Mouse (Mus musculus): ENCODE measurements around the gene Smarca5. TPM values are rescaled to one million over a fixed set of nuclear protein-coding genes. Genes with fewer than 3 reads are reported as not detected.

Gene Smarca5
- polyA plus RNA-seq, 1 experiment from 2014 or later: 82.3 TPM

GRCm38 (mm10) chr8:80738388-80739154 is 726 bp downstream of the Smarca5 start:
- H3K27me3 ChIP-seq (ENCODE audit: insufficient read depth, poor library complexity, severe bottlenecking): no peaks in the 10 kb centered on the region
- peaks cover 27% of the 10 kb centered on the region for H3K36me3 ChIP-seq
- H3K4me3 ChIP-seq: peak overlapping the region; percentile 91
- peak; percentile 77 for DNase-seq (ENCODE audit: low spot score)
- H3K27ac ChIP-seq: peak overlapping the region; percentile 98
- H3K9me3 ChIP-seq: no peaks in the 10 kb centered on the region
- peaks cover 12% of the 10 kb centered on the region for H3K4me1 ChIP-seq (replicated peaks)
- under 1% methylated on average over 84 of the region's 84 CpGs for WGBS

GRCm38 (mm10) chr8:80738046-80738387 is 1.3 kb downstream of the Smarca5 start:
- H3K27ac ChIP-seq: peak overlapping the region; percentile 98
- WGBS: under 1% methylated on average over 5 of the region's 5 CpGs
- DNase-seq (ENCODE audit: low spot score): no peak

GRCm38 (mm10) chr8:80732326-80732725 is 7.0 kb downstream of the Smarca5 start:
- H3K36me3 ChIP-seq: peaks cover 90% of the 10 kb centered on the region
- no peaks in the 10 kb centered on the region for H3K27me3 ChIP-seq (ENCODE audit: insufficient read depth, poor library complexity, severe bottlenecking)
- H3K27ac ChIP-seq: no peak overlapping the region
- DNase-seq (ENCODE audit: low spot score): no peak
- peaks cover 5% of the 10 kb centered on the region for H3K4me1 ChIP-seq (replicated peaks)
- no peak overlapping the region for H3K4me3 ChIP-seq
- H3K9me3 ChIP-seq: no peaks in the 10 kb centered on the region

More at GRCm38 (mm10) chr8:80738046-80738387, 1.3 kb downstream of the Smarca5 start:
- H3K27me3 ChIP-seq (ENCODE audit: insufficient read depth, poor library complexity, severe bottlenecking): no peaks in the 10 kb centered on the region
- H3K36me3 ChIP-seq: peaks cover 33% of the 10 kb centered on the region
- no peaks in the 10 kb centered on the region for H3K9me3 ChIP-seq
- H3K4me1 ChIP-seq (replicated peaks): peaks cover 12% of the 10 kb centered on the region
- peak overlapping the region; percentile 91 for H3K4me3 ChIP-seq

- DNase-seq (ENCODE audit: low spot score): no peak
- Histone ChIP-seq H3K36me3 (peaks cover 98% of the 10 kb centered on the region), H3K4me1 (replicated peaks) (no peaks in the 10 kb centered on the region), H3K27ac (no peak overlapping the region), H3K27me3 (ENCODE audit: insufficient read depth, poor library complexity, severe bottlenecking) (no peaks in the 10 kb centered on the region), H3K4me3 (no peak overlapping the region), H3K9me3 (0 out of 2 replicates have a peak, but pooled peaks cover 2% of the 10 kb centered on the region)
- WGBS: 94% methylated on average over 1 of the region's 1 CpGs
These were observed 24.8 kb downstream of the Smarca5 start for GRCm38 (mm10) chr8:80714461-80714860.

- 0 out of 2 replicates have a peak, but pooled peaks cover 2% of the 10 kb centered on the region for H3K9me3 ChIP-seq
- no peaks in the 10 kb centered on the region for H3K4me1 ChIP-seq (replicated peaks)
- no peaks in the 10 kb centered on the region for H3K27me3 ChIP-seq (ENCODE audit: insufficient read depth, poor library complexity, severe bottlenecking)
- DNase-seq (ENCODE audit: low spot score): no peak
- no peak overlapping the region for H3K27ac ChIP-seq
- WGBS: 86% methylated on average over 4 of the region's 4 CpGs
- H3K36me3 ChIP-seq: peaks cover 100% of the 10 kb centered on the region
- H3K4me3 ChIP-seq: no peak overlapping the region
These were observed 28.5 kb downstream of the Smarca5 start for GRCm38 (mm10) chr8:80710670-80711400.

- 53% methylated on average over 4 of the region's 4 CpGs for WGBS
- Histone ChIP-seq H3K4me1 (replicated peaks) (no peaks in the 10 kb centered on the region), H3K9me3 (no peaks in the 10 kb centered on the region), H3K36me3 (no peaks in the 10 kb centered on the region), H3K27me3 (ENCODE audit: insufficient read depth, poor library complexity, severe bottlenecking) (no peaks in the 10 kb centered on the region), H3K27ac (no peak overlapping the region), H3K4me3 (no peak overlapping the region)
- peak; percentile 58 for DNase-seq (ENCODE audit: low spot score)
These were observed 51.2 kb downstream of the Smarca5 start for GRCm38 (mm10) chr8:80688141-80688540.

- no peak for DNase-seq (ENCODE audit: low spot score)
- H3K4me3 ChIP-seq: no peak overlapping the region
- no peak overlapping the region for H3K27ac ChIP-seq
- H3K9me3 ChIP-seq: no peaks in the 10 kb centered on the region
- no peaks in the 10 kb centered on the region for H3K36me3 ChIP-seq
- no peaks in the 10 kb centered on the region for H3K27me3 ChIP-seq (ENCODE audit: insufficient read depth, poor library complexity, severe bottlenecking)
- no peaks in the 10 kb centered on the region for H3K4me1 ChIP-seq (replicated peaks)
- 84% methylated on average over 5 of the region's 5 CpGs for WGBS
These were observed 55.5 kb downstream of the Smarca5 start for GRCm38 (mm10) chr8:80683756-80684335.

- Histone ChIP-seq H3K4me1 (replicated peaks) (no peaks in the 10 kb centered on the region), H3K4me3 (no peak overlapping the region), H3K36me3 (no peaks in the 10 kb centered on the region), H3K9me3 (no peaks in the 10 kb centered on the region), H3K27me3 (ENCODE audit: insufficient read depth, poor library complexity, severe bottlenecking) (no peaks in the 10 kb centered on the region), H3K27ac (no peak overlapping the region)
- DNase-seq (ENCODE audit: low spot score): no peak
- 81% methylated on average over 5 of the region's 5 CpGs for WGBS
These were observed 56.7 kb downstream of the Smarca5 start for GRCm38 (mm10) chr8:80682594-80682993.

GRCm38 (mm10) chr8:80669277-80669901 is 69.9 kb downstream of the Smarca5 start:
- Histone ChIP-seq H3K36me3 (no peaks in the 10 kb centered on the region), H3K4me3 (no peak overlapping the region), H3K27me3 (ENCODE audit: insufficient read depth, poor library complexity, severe bottlenecking) (no peaks in the 10 kb centered on the region), H3K27ac (no peak overlapping the region), H3K9me3 (no peaks in the 10 kb centered on the region), H3K4me1 (replicated peaks) (no peaks in the 10 kb centered on the region)
- no peak for DNase-seq (ENCODE audit: low spot score)
- 78% methylated on average over 17 of the region's 17 CpGs for WGBS

- Histone ChIP-seq H3K27me3 (ENCODE audit: insufficient read depth, poor library complexity, severe bottlenecking) (no peaks in the 10 kb centered on the region), H3K4me3 (no peak overlapping the region), H3K27ac (no peak overlapping the region), H3K4me1 (replicated peaks) (no peaks in the 10 kb centered on the region), H3K36me3 (no peaks in the 10 kb centered on the region), H3K9me3 (no peaks in the 10 kb centered on the region)
- DNase-seq (ENCODE audit: low spot score): no peak
- WGBS: 80% methylated on average over 3 of the region's 3 CpGs
These were observed 75.8 kb downstream of the Smarca5 start for GRCm38 (mm10) chr8:80663476-80663875.

- Histone ChIP-seq H3K27ac (no peak overlapping the region), H3K27me3 (ENCODE audit: insufficient read depth, poor library complexity, severe bottlenecking) (no peaks in the 10 kb centered on the region), H3K36me3 (no peaks in the 10 kb centered on the region), H3K4me3 (no peak overlapping the region), H3K4me1 (replicated peaks) (peaks cover 6% of the 10 kb centered on the region; the same call in 1 of the 2 replicates), H3K9me3 (no peaks in the 10 kb centered on the region)
- 83% methylated on average over 4 of the region's 4 CpGs for WGBS
- no peak for DNase-seq (ENCODE audit: low spot score)
These were observed 78.2 kb downstream of the Smarca5 start for GRCm38 (mm10) chr8:80661055-80661454.

- DNase-seq (ENCODE audit: low spot score): no peak
- Histone ChIP-seq H3K36me3 (no peaks in the 10 kb centered on the region), H3K27ac (no peak overlapping the region), H3K4me3 (no peak overlapping the region), H3K4me1 (replicated peaks) (peaks cover 6% of the 10 kb centered on the region; the same call in 1 of the 2 replicates), H3K9me3 (no peaks in the 10 kb centered on the region), H3K27me3 (ENCODE audit: insufficient read depth, poor library complexity, severe bottlenecking) (no peaks in the 10 kb centered on the region)
- 45% methylated on average over 4 of the region's 4 CpGs for WGBS
These were observed 81.7 kb downstream of the Smarca5 start for GRCm38 (mm10) chr8:80657639-80658038.

All from hindbrain, embryonic 10.5 days (tissue).